Mouse (Mus musculus) heart, postnatal 0 days (tissue): ENCODE measurements around the gene Fer. TPM values are rescaled to one million over a fixed set of nuclear protein-coding genes. Genes with fewer than 3 reads are reported as not detected.

ENCODE experiments used
- ATAC-seq: fragments of 200-750 bp; cut with Nextera tagmentation; 2 replicates; pipeline ENCODE4 v1.8.0; 2017; ENCODE audit warnings: low read depth, moderate number of reproducible peaks, moderate library complexity; ENCODE audit not compliant: insufficient read depth
- DNase-seq: peaks from one replicate; pipeline ENCODE4 v3.0.0-alpha.2; 2016; ENCODE audit warnings: low spot score
- H3K27ac ChIP-seq: fragments of 300-500 bp; sonication (generic); 2 replicates; pipeline ENCODE4 v1.5.1; 2014; ENCODE audit warnings: low read depth, mild to moderate bottlenecking
- H3K27me3 ChIP-seq: fragments of 300-500 bp; sonication (generic); 2 replicates; pipeline ENCODE4 v1.6.1; 2014; ENCODE audit warnings: low read length, mixed read lengths; ENCODE audit not compliant: control insufficient read depth, insufficient read depth
- H3K36me3 ChIP-seq: fragments of 300-500 bp; sonication (generic); replicated peaks from 2 replicates; pipeline ENCODE4 v1.6.1; 2014; ENCODE audit warnings: low read length, mixed read lengths; ENCODE audit not compliant: control insufficient read depth, insufficient read depth
- H3K4me1 ChIP-seq: fragments of 300-500 bp; sonication (generic); 2 replicates; pipeline ENCODE4 v1.6.1; 2014; ENCODE audit warnings: antibody characterized with exemption; ENCODE audit not compliant: control insufficient read depth, insufficient read depth
- H3K4me2 ChIP-seq: fragments of 300-500 bp; sonication (generic); 2 replicates; pipeline ENCODE4 v1.6.1; 2014; ENCODE audit warnings: low read depth, mild to moderate bottlenecking, low read length, moderate library complexity
- H3K4me3 ChIP-seq: fragments of 300-500 bp; sonication (generic); 2 replicates; pipeline ENCODE4 v1.5.1; 2014; ENCODE audit warnings: low read depth, low read length
- H3K9ac ChIP-seq: fragments of 300-500 bp; sonication (generic); replicated peaks from 2 replicates; pipeline ENCODE4 v1.6.1; 2014; ENCODE audit warnings: low read depth, low read length, mixed read lengths
- H3K9me3 ChIP-seq: fragments of 300-500 bp; sonication (generic); replicated peaks from 2 replicates; pipeline ENCODE4 v1.6.1; 2016; ENCODE audit warnings: low read length; ENCODE audit not compliant: control insufficient read depth
- CTCF ChIP-seq: IDR thresholded peaks from 2 replicates; pipeline ENCODE4 v1.5.1; 2016; ENCODE audit warnings: antibody characterized with exemption, control low read depth, low read depth
- EP300 ChIP-seq: IDR thresholded peaks from 2 replicates; pipeline ENCODE4 v1.6.1; 2016; ENCODE audit warnings: antibody characterized with exemption, low read depth
- WGBS: fragments of 180-500 bp; shearing (Covaris S2); extraction: QIAGEN DNeasy Blood & Tissue Kit; methylation state at CpG from one replicate; pipeline ENCODE4 v1.1.7; 2014; 5-methylcytosine and 5-hydroxymethylcytosine counted together
- polyA plus RNA-seq: library from polyadenylated mRNA; unstranded; fragments of >200 nt; fragmentation: Nextera tagmentation; extraction: Ambion mirVana; gene quantifications from 2 replicates; pipeline ENCODE4 v1.2.1, GENCODE M21; 2015
- total RNA-seq: library from RNA; depleted of rRNA; stranded (reverse); fragments of >200 nt; gene quantifications from 2 replicates; pipeline ENCODE4 v1.2.3, GENCODE M21; 2014; ENCODE audit warnings: low replicate concordance

Gene Fer
- total and polyA plus RNA-seq, 2 experiments from 2014 or later: 12.4 to 16.2 TPM

DNA sequence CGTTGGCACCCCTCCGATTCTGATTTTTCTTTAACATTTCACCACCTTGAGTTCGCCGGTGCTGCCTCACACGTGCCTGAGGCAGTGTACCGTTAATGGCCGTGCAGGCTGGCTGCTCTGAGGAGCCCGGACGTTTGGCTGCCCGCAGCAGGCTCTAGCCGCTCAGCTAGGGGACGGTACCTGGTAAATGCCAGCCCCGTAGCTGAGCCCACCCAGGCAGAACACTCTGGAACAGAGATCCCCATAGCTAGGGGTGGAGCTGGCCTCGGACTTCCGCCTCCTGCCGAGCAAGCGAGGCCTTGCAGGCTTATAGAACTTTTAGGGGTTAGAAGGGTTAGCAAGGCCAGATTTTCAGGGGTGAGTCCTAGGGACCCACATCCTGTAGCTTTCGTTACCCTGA, 75.0 kb downstream of the Fer start:
- WGBS: 53% methylated on average over 18 of the region's 18 CpGs
- peaks cover 10% of the 10 kb centered on the region; the same call in 1 of the 2 replicates for H3K36me3 ChIP-seq
- no peaks in the 10 kb centered on the region for H3K9me3 ChIP-seq
- peak; percentile 24; the same call in 1 of the 2 replicates for ATAC-seq
- H3K4me1 ChIP-seq: no peaks in the 10 kb centered on the region
- H3K4me3 ChIP-seq: 0 out of 2 replicates have a peak overlapping the region, but pooled peaks have one; percentile 4
- H3K9ac ChIP-seq: no peak overlapping the region
- no peak for DNase-seq
- H3K4me2 ChIP-seq: peak overlapping the region; percentile 38
- TF ChIP-seq CTCF (no peak), EP300 (no peak)
- no peak overlapping the region for H3K27ac ChIP-seq
- no peaks in the 10 kb centered on the region for H3K27me3 ChIP-seq

DNA sequence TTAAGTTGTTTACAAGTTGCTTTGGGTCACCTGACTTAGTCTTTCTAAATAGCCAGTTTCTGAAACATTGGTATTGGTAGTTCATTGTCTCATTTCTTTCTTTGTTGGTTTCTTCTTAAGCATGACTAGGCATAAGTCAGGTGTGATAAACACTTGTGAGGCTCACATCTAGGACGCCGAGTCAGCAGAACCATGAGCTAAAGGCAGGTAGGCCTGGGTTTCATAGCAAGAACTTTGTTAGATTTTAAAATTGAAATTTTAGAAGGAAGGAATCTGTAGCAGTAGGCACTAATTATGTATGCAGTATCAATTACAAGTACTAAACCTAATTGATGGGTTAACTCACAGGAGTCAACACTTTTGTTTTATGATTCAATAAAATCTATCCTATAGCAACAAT, 83.9 kb downstream of the Fer start:
- WGBS: 94% methylated on average over 2 of the region's 2 CpGs
- ATAC-seq (no peak), DNase-seq (no peak)
- Histone ChIP-seq H3K27me3 (no peaks in the 10 kb centered on the region), H3K4me3 (no peak overlapping the region), H3K27ac (no peak overlapping the region), H3K36me3 (0 out of 2 replicates have a peak, but pooled peaks cover 4% of the 10 kb centered on the region), H3K4me1 (no peaks in the 10 kb centered on the region), H3K9ac (no peak overlapping the region), H3K4me2 (no peak overlapping the region), H3K9me3 (no peaks in the 10 kb centered on the region)
- TF ChIP-seq CTCF (no peak), EP300 (no peak)

GRCm38 (mm10) chr17:63948811-63949210, 85.9 kb downstream of the Fer start:
- Histone ChIP-seq H3K4me1 (no peaks in the 10 kb centered on the region), H3K4me2 (no peak overlapping the region), H3K36me3 (0 out of 2 replicates have a peak, but pooled peaks cover 4% of the 10 kb centered on the region), H3K27me3 (no peaks in the 10 kb centered on the region), H3K27ac (no peak overlapping the region), H3K9ac (no peak overlapping the region), H3K9me3 (no peaks in the 10 kb centered on the region), H3K4me3 (no peak overlapping the region)
- no peak for ATAC-seq
- no peak for TF ChIP-seq CTCF
- TF ChIP-seq EP300: no peak
- WGBS: 86% methylated on average over 4 of the region's 4 CpGs
- DNase-seq: no peak

GRCm38 (mm10) chr17:63951436-63951835, 88.6 kb downstream of the Fer start:
- DNase-seq (peak; percentile 49), ATAC-seq (no peak)
- Histone ChIP-seq H3K27ac (no peak overlapping the region), H3K9ac (no peak overlapping the region), H3K27me3 (no peaks in the 10 kb centered on the region), H3K4me2 (no peak overlapping the region), H3K9me3 (no peaks in the 10 kb centered on the region), H3K36me3 (no peaks in the 10 kb centered on the region), H3K4me1 (no peaks in the 10 kb centered on the region), H3K4me3 (no peak overlapping the region)
- 81% methylated on average over 2 of the region's 2 CpGs for WGBS
- no peak for TF ChIP-seq EP300
- TF ChIP-seq CTCF: peak; percentile 53

DNA sequence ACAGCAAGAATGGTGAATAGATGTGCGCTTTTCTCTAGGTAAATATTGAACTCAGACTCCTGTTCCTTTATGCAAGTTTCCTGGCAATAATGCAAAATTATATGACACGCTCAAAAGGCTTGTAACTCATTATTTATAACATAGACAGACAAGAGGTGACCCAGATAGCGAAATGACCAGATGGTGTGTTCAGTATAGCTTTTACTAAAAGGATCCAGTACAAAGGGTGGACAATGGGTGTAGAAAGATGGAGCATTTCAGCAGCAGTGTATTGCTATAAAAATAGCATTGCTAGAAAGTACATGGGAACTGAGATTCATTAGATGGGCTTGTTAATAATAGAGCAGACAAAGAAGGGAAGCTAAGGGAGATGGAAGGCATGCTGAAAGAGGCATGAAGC, 104.2 kb downstream of the Fer start:
- Histone ChIP-seq H3K36me3 (no peaks in the 10 kb centered on the region), H3K27me3 (no peaks in the 10 kb centered on the region), H3K9me3 (no peaks in the 10 kb centered on the region), H3K9ac (no peak overlapping the region), H3K4me1 (peaks cover 17% of the 10 kb centered on the region), H3K4me2 (no peak overlapping the region), H3K27ac (no peak overlapping the region), H3K4me3 (no peak overlapping the region)
- WGBS: 78% methylated on average over 3 of the region's 3 CpGs
- no peak for ATAC-seq
- DNase-seq: no peak
- no peak for TF ChIP-seq EP300

GRCm38 (mm10) chr17:63969448-63969847, 106.6 kb downstream of the Fer start:
- no peak overlapping the region for H3K4me2 ChIP-seq
- TF ChIP-seq EP300 (no peak), CTCF (no peak)
- 40% methylated on average over 10 of the region's 10 CpGs for WGBS
- no peak for ATAC-seq
- no peaks in the 10 kb centered on the region for H3K27me3 ChIP-seq
- H3K9ac ChIP-seq: no peak overlapping the region
- peak overlapping the region; percentile 23; the same call in 1 of the 2 replicates for H3K27ac ChIP-seq
- DNase-seq: peak; percentile 9
- no peaks in the 10 kb centered on the region for H3K9me3 ChIP-seq
- no peak overlapping the region for H3K4me3 ChIP-seq
- no peaks in the 10 kb centered on the region for H3K36me3 ChIP-seq
- H3K4me1 ChIP-seq: peaks cover 21% of the 10 kb centered on the region
